In genomic region chr3:34664636-34665531, GRCm38 (mm10) we compare ENCODE assay signal across 9 mouse cellular contexts. TPM values are rescaled to one million over a fixed set of nuclear protein-coding genes. Genes with fewer than 3 reads are reported as not detected.
A peak's percentile ranks its signal among the peaks of the same experiment; 100 is the strongest.
DNase-seq lines count a peak whose midpoint lies in the region; ATAC-seq lines count a peak whose summit lies in the region.
"Had no signal": no experiment of that assay in that cellular context is flagged by ENCODE, and none has a peak within 500 bp of the region (broad histone marks: within the 10 kb centered on the region; RNA-seq: fewer than 3 reads in every experiment).

No protein-coding gene starts in this region.

- peak overlapping the region; percentile 75 for H3K4me2 ChIP-seq in heart, embryonic 12.5 days
- H3K4me2 ChIP-seq in hindbrain, embryonic 12.5 days (replicated peaks): peak overlapping the region; percentile 74
- H3K4me2 ChIP-seq in midbrain, embryonic 14.5 days (ENCODE audit: low read length): peak overlapping the region; percentile 83

- WGBS in heart, embryonic 12.5 days: under 1% methylated on average over 31 of the region's 31 CpGs
- under 1% methylated on average over 31 of the region's 31 CpGs for WGBS in hindbrain, embryonic 12.5 days
- under 1% methylated on average over 31 of the region's 31 CpGs for WGBS in midbrain, embryonic 14.5 days

- H3K27ac ChIP-seq in heart, embryonic 12.5 days (ENCODE audit: poor library complexity, severe bottlenecking): no peak overlapping the region
- no peak overlapping the region for H3K27ac ChIP-seq in brown adipose tissue, adult 24 weeks (replicated peaks; ENCODE audit: low read depth, low read length)
- H3K27ac ChIP-seq in hindbrain, embryonic 12.5 days: peak overlapping the region; percentile 95
- H3K27ac ChIP-seq in midbrain, embryonic 14.5 days (replicated peaks; ENCODE audit: low read depth, low read length): peak overlapping the region; percentile 89

- no peak for DNase-seq in heart, adult 8-10 months (ENCODE audit: low spot score)
- DNase-seq in midbrain, embryonic 14.5 days: peak; percentile 74
- no peak for DNase-seq in thymus, postnatal 4 days
- no peak for DNase-seq in cerebellum, adult 9-10 months
- no peak for DNase-seq in thymus, postnatal 25 days

- no peak overlapping the region; the same call in 1 of the 2 replicates for H3K9ac ChIP-seq in heart, embryonic 12.5 days
- peak overlapping the region; percentile 68 for H3K9ac ChIP-seq in hindbrain, embryonic 12.5 days
- peak overlapping the region; percentile 63 for H3K9ac ChIP-seq in midbrain, embryonic 14.5 days (replicated peaks; ENCODE audit: low read length)

- H3K4me3 ChIP-seq in heart, embryonic 12.5 days: peak overlapping the region; percentile 46
- peak overlapping the region; percentile 49 for H3K4me3 ChIP-seq in brown adipose tissue, adult 24 weeks (ENCODE audit: insufficient read depth, low read depth, low read length)
- H3K4me3 ChIP-seq in hindbrain, embryonic 12.5 days: peak overlapping the region; percentile 36
- H3K4me3 ChIP-seq in midbrain, embryonic 14.5 days (replicated peaks; ENCODE audit: low read depth, low read length): peak overlapping the region; percentile 38

- no peaks in the 10 kb centered on the region for H3K36me3 ChIP-seq in heart, embryonic 12.5 days
- no peaks in the 10 kb centered on the region for H3K36me3 ChIP-seq in hindbrain, embryonic 12.5 days
- no peaks in the 10 kb centered on the region for H3K36me3 ChIP-seq in midbrain, embryonic 14.5 days (ENCODE audit: control insufficient read depth, insufficient read depth, low read length)

- H3K27me3 ChIP-seq in heart, embryonic 12.5 days (replicated peaks): peaks cover 95% of the 10 kb centered on the region
- peaks cover 45% of the 10 kb centered on the region for H3K27me3 ChIP-seq in hindbrain, embryonic 12.5 days
- H3K27me3 ChIP-seq in midbrain, embryonic 14.5 days (ENCODE audit: control insufficient read depth, insufficient read depth, low read length): peaks cover 27% of the 10 kb centered on the region

- no peaks in the 10 kb centered on the region for H3K9me3 ChIP-seq in heart, embryonic 12.5 days (replicated peaks)
- no peaks in the 10 kb centered on the region for H3K9me3 ChIP-seq in hindbrain, embryonic 12.5 days (replicated peaks)
- H3K9me3 ChIP-seq in midbrain, embryonic 14.5 days (ENCODE audit: control insufficient read depth, low read length): no peaks in the 10 kb centered on the region

- ATAC-seq in heart, embryonic 12.5 days (ENCODE audit: insufficient number of reproducible peaks, low FRiP score): no peak
- ATAC-seq in hindbrain, embryonic 12.5 days (ENCODE audit: low FRiP score): no peak
- peak; percentile 21 for ATAC-seq in midbrain, embryonic 14.5 days (ENCODE audit: low FRiP score, low TSS enrichment)

- H3K4me1 ChIP-seq in heart, embryonic 12.5 days (replicated peaks): peaks cover 26% of the 10 kb centered on the region
- peaks cover 3% of the 10 kb centered on the region; the same call in 1 of the 2 replicates for H3K4me1 ChIP-seq in brown adipose tissue, adult 24 weeks (ENCODE audit: control insufficient read depth, insufficient read depth, insufficient read length, low read length)
- peaks cover 53% of the 10 kb centered on the region for H3K4me1 ChIP-seq in hindbrain, embryonic 12.5 days
- peaks cover 36% of the 10 kb centered on the region for H3K4me1 ChIP-seq in midbrain, embryonic 14.5 days (ENCODE audit: control insufficient read depth, insufficient read depth, low read length)

RNA-seq across cellular contexts. Expression of gene Sox2, which starts 14.7 kb away (rescaled TPM):
- polyA plus RNA-seq in heart, embryonic 12.5 days (2016; fragmentation: Nextera tagmentation; extraction: Ambion mirVana): 0.34 and 0.68 TPM in 2 replicates
- under 1 TPM in 1 of 4 experiments, not detected in 3; 0.20 TPM for total RNA-seq in heart, adult 8-10 months (2022)
- polyA plus RNA-seq in brown adipose tissue, adult 24 weeks (2012; ENCODE audit: insufficient read depth, insufficient read length, missing spikeins): not detected in 2 replicates
- 37.3 and 39.5 TPM in 2 replicates for polyA plus RNA-seq in hindbrain, embryonic 12.5 days (2016; fragmentation: Nextera tagmentation; extraction: Ambion mirVana)
- 16.8 and 22.4 TPM in 2 replicates for polyA plus RNA-seq in midbrain, embryonic 14.5 days (2014; fragmentation: Nextera tagmentation; extraction: Ambion mirVana)
- total RNA-seq: neutrophil, adult 5-6 weeks had no signal

Comparison
In these comparisons a context has a peak if more than half of its experiments do, and no peak if none do; other contexts are left out.
1. H3K27ac ChIP-seq: peak in hindbrain, embryonic 12.5 days (single experiment) and midbrain, embryonic 14.5 days (single experiment); none in heart, embryonic 12.5 days (single experiment) and brown adipose tissue, adult 24 weeks (single experiment).
2. RNA of gene Sox2, which starts 14.7 kb away (polyA plus RNA-seq): 37.3 to 39.5 TPM in hindbrain, embryonic 12.5 days and 16.8 to 22.4 TPM in midbrain, embryonic 14.5 days; 0.34 to 0.68 TPM in heart, embryonic 12.5 days and not detected in brown adipose tissue, adult 24 weeks; every median in the first group is over 10 times any median in the second.
3. Peak in every context shown above with its lines, with median percentiles within 50 percentile points of each other: H3K4me2 ChIP-seq and H3K4me3 ChIP-seq.